Mouse (Mus musculus): ENCODE data around the gene Havcr2.
"Not testable (repeated sequence)": the region's sequence is repeated elsewhere in the genome, so short reads cannot be mapped to it uniquely, and the experiment has no call there.

Havcr2 gene

DNA sequence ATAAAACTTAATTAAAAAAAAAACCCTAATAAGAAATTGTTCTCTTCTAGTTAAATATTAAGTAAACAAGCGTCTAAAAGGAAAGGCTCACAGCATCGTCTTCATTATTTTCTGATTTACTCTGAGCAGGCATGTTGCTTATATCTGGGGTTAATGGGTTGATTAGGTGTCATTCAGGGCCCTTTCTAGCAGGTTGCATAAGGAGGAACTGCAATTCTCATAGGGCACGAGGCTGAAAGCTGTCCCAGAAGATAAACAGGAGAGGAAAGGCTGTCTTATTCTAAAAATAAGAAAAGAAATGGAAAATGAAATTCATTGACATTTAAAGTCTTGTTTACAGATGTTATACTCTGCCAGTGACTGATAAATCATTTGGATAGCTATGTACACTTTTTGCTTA, 5.2 kb downstream of the Havcr2 start:
- DNase-seq (ENCODE audit: low read depth, low spot score) = no peak

DNA sequence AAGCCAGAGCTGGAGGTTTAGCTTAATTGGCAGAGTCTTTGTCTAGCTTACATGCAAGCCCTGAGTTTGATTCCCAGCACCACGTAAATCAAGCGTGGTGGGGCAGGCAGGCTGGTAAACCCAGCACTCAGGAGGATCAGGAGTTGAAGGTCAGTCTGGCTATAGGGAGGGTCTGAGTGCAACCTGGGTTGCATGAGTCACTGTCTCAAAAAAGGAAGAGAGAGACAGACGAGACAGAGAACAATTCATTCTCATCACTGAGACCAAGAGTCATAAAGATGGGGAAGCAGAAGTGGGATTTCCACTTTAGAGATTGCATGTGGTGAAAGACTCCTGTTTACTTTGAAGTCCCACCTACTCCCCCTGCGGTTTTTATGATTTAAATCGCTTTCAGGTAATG, 6.6 kb downstream of the Havcr2 start:
- DNase-seq (ENCODE audit: low read depth, low spot score) = no peak

DNA sequence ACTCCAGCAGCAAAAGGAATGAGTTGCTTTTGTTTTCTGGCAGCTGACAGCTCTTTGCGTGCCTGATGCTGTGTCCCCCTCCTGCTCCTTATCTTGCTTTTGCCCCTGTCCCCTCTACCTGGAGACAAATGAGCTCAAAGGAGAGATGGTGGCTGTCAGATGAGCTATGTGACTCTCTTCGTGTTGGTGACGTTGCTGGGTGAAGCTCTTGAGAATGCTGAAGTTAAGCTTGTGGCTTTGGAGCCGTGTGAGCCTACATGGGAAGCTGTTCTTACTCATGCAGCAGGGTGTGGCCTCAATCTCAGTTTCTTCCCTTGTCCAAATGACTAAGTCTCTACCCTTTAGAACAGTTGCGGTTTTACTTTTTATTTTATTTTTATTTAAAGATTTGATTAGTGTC, 7.2 kb downstream of the Havcr2 start:
- DNase-seq (ENCODE audit: low read depth, low spot score) = no peak

DNA sequence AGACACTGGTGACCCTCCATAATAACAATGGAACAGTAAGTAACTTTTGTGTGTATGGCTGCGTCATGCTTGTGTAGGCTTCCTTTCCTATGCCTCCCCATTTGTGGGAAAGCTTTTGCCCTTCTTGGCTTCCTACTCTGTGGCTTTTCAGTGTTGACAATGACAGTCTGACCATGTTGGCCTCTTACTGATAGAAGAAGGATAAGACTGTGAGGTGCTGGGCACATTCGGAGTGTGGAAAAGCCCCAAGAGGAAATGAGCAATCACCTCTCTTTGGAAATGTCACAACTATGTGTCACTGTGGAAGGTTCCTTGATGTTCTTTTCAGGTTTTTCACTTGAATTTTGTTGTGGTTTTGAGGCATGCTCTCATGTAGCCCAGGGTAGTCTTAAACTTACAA, 12.1 kb downstream of the Havcr2 start:
- no peak for DNase-seq (ENCODE audit: low read depth, low spot score)

DNA sequence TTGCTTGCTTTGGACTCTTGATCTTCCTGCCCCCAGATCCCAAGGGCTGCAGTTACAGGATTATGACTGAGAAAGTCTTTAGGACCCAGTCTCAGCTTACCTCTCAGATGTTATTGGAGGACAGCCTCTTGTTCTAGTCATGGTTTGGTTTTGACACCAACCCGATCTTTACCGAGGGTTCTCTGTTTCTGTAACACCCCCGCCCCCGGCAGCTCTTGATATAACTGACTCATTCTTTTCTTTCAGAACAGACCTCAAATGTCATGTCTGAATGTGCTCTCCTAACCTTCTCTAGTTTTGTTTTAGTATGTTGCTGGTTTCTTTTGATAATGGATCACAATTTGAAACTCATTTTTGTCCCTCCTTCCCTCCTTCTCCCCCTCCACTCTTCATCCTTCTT, 19.5 kb downstream of the Havcr2 start:
- DNase-seq (ENCODE audit: low read depth, low spot score) = no peak

DNA sequence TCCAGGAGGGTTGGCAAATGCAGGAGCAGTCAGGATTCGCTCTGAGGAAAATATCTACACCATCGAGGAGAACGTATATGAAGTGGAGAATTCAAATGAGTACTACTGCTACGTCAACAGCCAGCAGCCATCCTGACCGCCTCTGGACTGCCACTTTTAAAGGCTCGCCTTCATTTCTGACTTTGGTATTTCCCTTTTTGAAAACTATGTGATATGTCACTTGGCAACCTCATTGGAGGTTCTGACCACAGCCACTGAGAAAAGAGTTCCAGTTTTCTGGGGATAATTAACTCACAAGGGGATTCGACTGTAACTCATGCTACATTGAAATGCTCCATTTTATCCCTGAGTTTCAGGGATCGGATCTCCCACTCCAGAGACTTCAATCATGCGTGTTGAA, 24.6 kb downstream of the Havcr2 start:
- no peak for DNase-seq (ENCODE audit: low read depth, low spot score)

DNA sequence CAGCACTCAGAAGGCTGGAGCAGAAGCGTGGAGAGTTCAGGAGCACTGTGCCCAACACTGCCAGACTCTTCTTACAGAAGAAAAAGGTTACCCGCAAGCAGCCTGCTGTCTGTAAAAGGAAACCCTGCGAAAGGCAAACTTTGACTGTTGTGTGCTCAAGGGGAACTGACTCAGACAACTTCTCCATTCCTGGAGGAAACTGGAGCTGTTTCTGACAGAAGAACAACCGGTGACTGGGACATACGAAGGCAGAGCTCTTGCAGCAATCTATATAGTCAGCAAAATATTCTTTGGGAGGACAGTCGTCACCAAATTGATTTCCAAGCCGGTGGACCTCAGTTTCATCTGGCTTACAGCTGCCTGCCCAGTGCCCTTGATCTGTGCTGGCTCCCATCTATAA, 25.8 kb downstream of the Havcr2 start:
- DNase-seq (ENCODE audit: low read depth, low spot score) = peak; percentile 21

DNA sequence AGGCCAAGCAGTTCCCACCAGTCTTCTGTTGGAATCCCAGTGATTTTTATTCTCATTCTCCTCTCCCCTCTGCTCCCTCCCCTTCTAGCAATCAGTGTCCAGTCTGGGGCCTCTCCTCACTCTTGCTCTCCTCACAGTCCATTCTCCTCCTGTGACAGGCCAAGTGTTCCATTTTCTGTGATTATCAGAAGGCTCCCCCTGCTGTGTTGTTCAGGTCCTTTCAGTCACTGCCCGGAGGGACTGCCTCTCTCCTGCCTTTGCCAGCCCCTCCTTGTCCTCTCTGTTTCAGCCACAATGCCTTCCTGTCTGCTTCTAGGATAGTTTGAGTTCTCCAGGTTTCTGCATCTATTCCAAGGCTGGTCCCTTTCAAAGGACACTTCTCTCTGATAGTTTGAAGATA, 33.5 kb downstream of the Havcr2 start:
- DNase-seq (ENCODE audit: low read depth, low spot score) = no peak

DNA sequence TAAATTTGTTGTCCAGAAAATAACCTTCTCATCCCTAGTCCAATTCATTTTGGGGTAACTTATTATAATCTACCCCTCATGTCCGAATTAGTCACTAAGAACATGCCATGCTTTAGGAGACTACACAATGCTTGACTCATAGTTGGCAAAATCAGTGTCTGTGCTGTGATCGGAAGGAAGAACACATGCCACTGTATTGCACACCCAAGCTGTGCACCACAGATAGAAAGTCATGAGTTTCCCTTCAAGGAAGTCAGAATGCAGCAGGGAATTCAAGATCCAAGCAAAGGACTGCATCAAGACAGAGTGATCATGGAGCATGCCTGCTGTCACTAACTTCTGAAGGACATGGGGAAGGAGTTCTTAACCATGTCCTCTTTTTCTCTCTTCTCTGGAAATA, 33.9 kb downstream of the Havcr2 start:
- peak; percentile 17 for DNase-seq (ENCODE audit: low read depth, low spot score)

DNA sequence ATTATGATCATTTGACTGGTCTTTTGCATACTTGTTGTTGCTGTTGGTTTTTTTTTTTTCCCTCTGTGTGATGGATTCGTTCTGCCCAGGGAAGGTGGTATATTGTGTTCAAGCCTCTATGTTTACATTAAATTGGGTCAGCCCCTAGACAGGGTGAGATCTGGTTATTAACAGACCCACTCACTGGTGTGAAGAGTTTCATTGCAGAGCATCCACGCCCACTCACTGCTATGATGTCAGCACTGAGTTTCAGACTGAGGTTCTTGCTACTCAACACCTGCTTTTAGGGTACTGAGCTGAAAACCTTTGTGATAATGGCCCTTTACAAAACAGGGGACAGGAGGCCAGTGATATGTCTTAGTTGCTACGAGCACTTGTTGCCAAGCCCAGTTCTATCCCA, 52.4 kb downstream of the Havcr2 start:
- DNase-seq (ENCODE audit: low read depth, low spot score) = no peak

DNA sequence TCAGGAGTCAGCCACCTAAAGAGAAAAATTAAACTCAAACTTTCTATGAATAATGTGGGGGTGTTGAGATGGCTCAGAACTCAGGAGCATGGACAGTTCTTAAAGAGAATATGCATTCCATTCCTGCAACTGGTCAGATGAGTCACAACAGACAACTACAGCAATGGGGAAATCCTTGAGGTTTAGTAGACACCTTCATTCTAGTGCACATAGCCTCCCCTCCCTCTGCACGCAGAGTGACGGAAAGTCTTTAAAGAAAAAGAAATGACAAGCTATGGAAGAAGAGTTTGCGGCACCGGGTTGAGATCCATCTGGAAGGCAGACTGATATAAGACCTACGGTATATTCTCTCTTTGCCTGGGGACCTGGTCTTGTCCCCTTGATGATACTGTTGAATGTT, 55.2 kb downstream of the Havcr2 start:
- DNase-seq (ENCODE audit: low read depth, low spot score) = no peak

DNA sequence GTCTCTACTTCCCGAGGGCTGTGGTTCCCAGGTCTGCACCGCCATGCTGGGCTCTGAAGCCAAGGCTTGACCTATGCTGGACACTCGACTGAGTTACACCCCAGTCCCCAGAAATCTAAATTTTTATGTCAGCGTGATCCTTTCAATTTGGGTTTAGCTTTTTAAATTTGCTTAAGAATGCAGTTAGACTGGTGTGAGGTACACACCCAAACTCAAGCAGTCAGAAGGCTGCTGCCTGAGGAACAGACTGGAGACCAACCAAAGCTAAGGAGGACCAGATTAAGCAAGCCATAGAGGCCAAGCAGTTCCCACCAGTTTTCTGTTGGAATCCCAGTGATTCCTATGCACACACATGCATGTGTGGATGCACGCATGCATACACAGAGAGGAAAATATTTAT, 66.6 kb downstream of the Havcr2 start:
- not testable (repeated sequence) for DNase-seq (ENCODE audit: low read depth, low spot score)

DNA sequence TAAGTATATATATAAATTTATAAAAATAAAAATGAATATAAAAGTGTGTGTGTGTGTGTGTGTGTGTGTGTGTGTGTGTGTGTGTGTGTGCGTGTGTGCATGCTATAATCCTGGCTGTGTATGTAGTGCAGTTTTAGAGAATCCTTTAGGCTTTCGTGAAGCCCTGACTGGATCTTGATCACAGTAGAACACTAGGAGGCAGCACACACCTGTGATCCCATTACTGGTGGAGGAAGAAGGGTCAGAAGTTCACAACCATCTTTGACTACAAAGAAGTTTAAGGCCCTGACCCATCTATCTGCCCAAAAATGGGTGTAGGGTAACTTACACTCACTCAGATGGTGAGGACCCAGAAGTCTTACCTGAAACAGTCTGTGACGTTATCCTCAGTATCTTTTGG, 68.0 kb downstream of the Havcr2 start:
- DNase-seq (ENCODE audit: low read depth, low spot score) = no peak

DNA sequence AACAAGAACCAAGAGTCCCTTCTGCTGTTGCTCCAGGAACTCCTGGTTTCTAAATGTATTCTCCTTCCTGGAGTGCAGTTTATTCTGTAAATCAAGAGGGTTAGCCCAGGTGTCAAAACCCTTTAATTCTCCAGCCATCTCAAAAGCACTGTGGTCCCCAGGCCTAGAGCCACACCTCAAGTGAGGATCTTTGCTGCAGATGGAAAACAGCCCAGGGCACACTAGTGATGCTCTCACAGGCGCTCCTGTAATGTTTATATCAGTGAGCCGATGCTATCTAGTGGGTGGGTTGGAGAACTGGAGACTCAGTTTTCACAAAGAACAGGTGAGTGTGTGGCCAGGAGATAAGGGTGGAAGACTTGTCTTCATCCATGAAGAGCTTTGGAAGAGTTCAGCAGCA, 69.2 kb downstream of the Havcr2 start, which contains the start of gene Gm12169:
TSS of gene Gm12169 (plus strand) at position 301 of the 400 bp plus-strand sequence.
- DNase-seq (ENCODE audit: low read depth, low spot score) = no peak

DNA sequence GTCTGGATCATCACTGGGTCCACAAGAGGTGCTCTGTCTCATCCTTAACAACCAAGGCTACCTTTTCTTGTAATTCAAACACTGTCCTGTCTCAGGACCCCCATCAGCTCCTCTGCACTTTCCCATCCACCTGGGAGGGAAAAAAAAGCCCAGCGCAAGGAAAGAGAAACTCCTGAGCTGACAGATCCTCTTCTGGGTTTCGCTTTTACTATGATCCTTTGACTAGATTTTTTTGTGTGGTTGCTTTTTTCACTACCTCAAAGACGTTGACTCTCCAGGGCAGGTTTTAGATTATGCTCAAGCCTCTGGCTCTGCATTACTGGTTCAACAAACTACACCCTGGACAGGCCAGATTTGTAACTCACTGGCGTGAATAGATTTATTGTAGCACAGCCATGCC, 75.4 kb downstream of the Havcr2 start:
- DNase-seq (ENCODE audit: low read depth, low spot score) = no peak

All from telencephalon, adult 2 months (tissue).